Mouse (Mus musculus): ENCODE results near the gene Podn.

DNA sequence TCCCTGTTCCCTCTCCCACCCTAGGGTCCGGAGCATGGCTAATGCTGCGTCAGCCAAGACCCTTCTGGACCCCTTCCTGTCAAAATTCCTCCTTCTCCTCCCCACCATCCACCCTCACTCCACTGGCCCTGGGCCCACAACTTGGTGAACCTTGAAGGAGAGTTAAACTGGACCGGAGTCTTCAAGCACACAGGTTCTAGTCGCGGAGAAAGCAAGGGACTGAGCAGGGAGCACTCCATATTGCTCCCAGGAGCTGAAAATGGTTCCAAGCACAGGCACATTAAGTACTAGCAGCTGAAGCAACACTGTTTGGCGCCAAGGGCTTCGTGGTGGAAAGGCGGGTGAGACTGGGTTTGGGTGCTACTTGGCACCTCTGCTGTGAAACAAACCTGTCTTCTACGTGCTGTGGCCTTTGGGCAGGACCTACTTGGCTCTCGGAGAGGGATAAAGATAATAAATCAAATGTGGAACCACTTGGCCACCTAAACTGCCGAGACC is 63.8 kb downstream of the Podn start:
- TF ChIP-seq POLR2A (IDR thresholded peaks at IDR 0.05; ENCODE audit: low read depth, low read length) = no peak
- TF ChIP-seq CTCF (conservative IDR thresholded peaks at IDR 0.05; ENCODE audit: insufficient read depth, insufficient read length, low read depth, low read length) = no peak
